Mouse (Mus musculus): ENCODE measurements around the gene Sh3rf3. TPM values are rescaled to one million over a fixed set of nuclear protein-coding genes. Genes with fewer than 3 reads are reported as not detected.
"Not testable (repeated sequence)": the region's sequence is repeated elsewhere in the genome, so short reads cannot be mapped to it uniquely, and the experiment has no call there.

Gene Sh3rf3
- polyA plus RNA-seq, 1 experiment = 0.44 TPM

- Histone ChIP-seq H3K36me3 (ENCODE audit: control insufficient read depth, insufficient read depth, low read length) (no peaks in the 10 kb centered on the region), H3K4me1 (ENCODE audit: control insufficient read depth, insufficient read depth, insufficient read length, low read length) (no peaks in the 10 kb centered on the region), H3K27ac (ENCODE audit: insufficient read depth, low read depth, low read length) (no peak overlapping the region), H3K27me3 (ENCODE audit: control insufficient read depth, insufficient read depth, low read length) (no peaks in the 10 kb centered on the region), H3K4me3 (ENCODE audit: low read depth, low read length) (no peak overlapping the region)
- WGBS = 68% methylated on average over 10 of the region's 10 CpGs
- TF ChIP-seq CTCF (IDR thresholded peaks at IDR 0.05; ENCODE audit: extremely low read depth, insufficient read length, insufficient replicate concordance, low read depth, low read length) (no peak), POLR2A (IDR thresholded peaks at IDR 0.05; ENCODE audit: low read depth, low read length) (no peak)
Observed at GRCm38 (mm10) chr10:59077909-59078308, 264.8 kb downstream of the Sh3rf3 start.

DNA sequence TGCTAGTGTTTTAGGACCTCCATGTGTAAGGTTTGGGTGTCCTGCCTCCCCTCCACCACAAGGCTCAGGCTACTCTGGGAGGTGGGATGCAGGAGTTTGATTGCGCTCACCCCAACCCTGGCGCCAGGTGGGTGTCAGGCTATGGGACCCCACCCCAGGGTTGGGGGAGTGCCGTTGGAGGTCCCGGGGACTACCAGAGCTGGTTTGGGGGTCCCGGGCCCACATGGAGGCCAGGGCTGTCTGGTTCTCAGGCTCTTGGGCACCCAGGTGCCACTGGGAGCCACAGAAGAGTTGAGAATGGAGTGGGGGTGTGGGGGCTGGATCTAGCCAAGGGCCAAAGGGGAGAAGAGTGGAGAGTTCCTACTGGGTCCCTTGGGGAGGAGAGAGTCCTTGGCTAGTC lies 272.4 kb downstream of the Sh3rf3 start:
- no peaks in the 10 kb centered on the region for H3K4me1 ChIP-seq (ENCODE audit: control insufficient read depth, insufficient read depth, insufficient read length, low read length)
- H3K36me3 ChIP-seq (ENCODE audit: control insufficient read depth, insufficient read depth, low read length) = no peaks in the 10 kb centered on the region
- H3K4me3 ChIP-seq (ENCODE audit: low read depth, low read length) = no peak overlapping the region
- no peak overlapping the region for H3K27ac ChIP-seq (ENCODE audit: insufficient read depth, low read depth, low read length)
- H3K27me3 ChIP-seq (ENCODE audit: control insufficient read depth, insufficient read depth, low read length) = no peaks in the 10 kb centered on the region
- TF ChIP-seq POLR2A (IDR thresholded peaks at IDR 0.05; ENCODE audit: low read depth, low read length) = no peak
- TF ChIP-seq CTCF (IDR thresholded peaks at IDR 0.05; ENCODE audit: extremely low read depth, insufficient read length, insufficient replicate concordance, low read depth, low read length) = no peak
- 93% methylated on average over 5 of the region's 5 CpGs for WGBS

- no peak overlapping the region for H3K27ac ChIP-seq (ENCODE audit: insufficient read depth, low read depth, low read length)
- TF ChIP-seq CTCF (IDR thresholded peaks at IDR 0.05; ENCODE audit: extremely low read depth, insufficient read length, insufficient replicate concordance, low read depth, low read length) = no peak
- 81% methylated on average over 5 of the region's 5 CpGs for WGBS
- H3K4me1 ChIP-seq (ENCODE audit: control insufficient read depth, insufficient read depth, insufficient read length, low read length) = no peaks in the 10 kb centered on the region
- H3K36me3 ChIP-seq (ENCODE audit: control insufficient read depth, insufficient read depth, low read length) = no peaks in the 10 kb centered on the region
- H3K27me3 ChIP-seq (ENCODE audit: control insufficient read depth, insufficient read depth, low read length) = no peaks in the 10 kb centered on the region
- H3K4me3 ChIP-seq (ENCODE audit: low read depth, low read length) = no peak overlapping the region
Observed at GRCm38 (mm10) chr10:59086578-59086977, 273.4 kb downstream of the Sh3rf3 start.

DNA sequence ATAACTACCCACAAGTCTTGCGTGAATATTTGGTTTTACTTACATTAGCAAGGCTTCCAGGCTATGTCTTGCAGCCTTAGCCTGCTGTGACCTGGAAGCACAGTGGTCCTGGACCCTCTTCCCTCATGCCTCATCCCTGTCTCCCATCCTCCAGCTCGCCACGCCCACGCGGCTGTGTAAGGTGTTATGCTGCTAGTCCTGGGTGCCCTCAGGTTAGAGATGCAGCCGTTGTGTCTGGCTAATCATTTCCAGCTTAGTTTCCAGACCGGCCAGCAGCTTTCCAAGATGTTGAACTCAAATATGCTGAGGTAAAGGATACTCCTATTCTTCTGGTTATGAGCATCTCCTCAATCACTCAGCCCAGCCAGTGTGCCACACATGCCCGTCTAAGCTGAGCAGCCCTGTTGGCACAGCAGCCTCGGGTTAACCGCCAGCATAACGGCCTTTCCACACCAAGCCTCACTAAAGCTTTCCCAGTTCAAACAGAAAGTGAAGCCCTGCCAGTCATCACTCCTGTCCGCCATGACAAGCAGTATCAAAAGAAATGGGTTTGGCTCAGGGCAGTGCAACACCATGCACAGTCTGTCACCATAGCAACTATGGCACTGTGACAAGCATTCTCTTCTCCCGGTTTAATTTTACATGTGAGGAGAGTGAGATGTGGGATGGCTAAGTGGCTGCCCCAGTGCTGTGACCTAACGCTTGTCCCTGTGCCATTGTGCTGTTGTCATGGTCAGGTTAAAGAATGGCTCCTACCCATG lies 276.9 kb downstream of the Sh3rf3 start:
- no peaks in the 10 kb centered on the region for H3K36me3 ChIP-seq (ENCODE audit: control insufficient read depth, insufficient read depth, low read length)
- 50% methylated on average over 14 of the region's 14 CpGs for WGBS
- TF ChIP-seq POLR2A (IDR thresholded peaks at IDR 0.05; ENCODE audit: low read depth, low read length) (no peak), CTCF (IDR thresholded peaks at IDR 0.05; ENCODE audit: extremely low read depth, insufficient read length, insufficient replicate concordance, low read depth, low read length) (no peak)

GRCm38 (mm10) chr10:59090622-59090971 lies 277.4 kb downstream of the Sh3rf3 start:
- H3K27me3 ChIP-seq (ENCODE audit: control insufficient read depth, insufficient read depth, low read length) = no peaks in the 10 kb centered on the region
- no peaks in the 10 kb centered on the region for H3K4me1 ChIP-seq (ENCODE audit: control insufficient read depth, insufficient read depth, insufficient read length, low read length)
- no peak overlapping the region for H3K27ac ChIP-seq (ENCODE audit: insufficient read depth, low read depth, low read length)
- no peak overlapping the region for H3K4me3 ChIP-seq (ENCODE audit: low read depth, low read length)
- TF ChIP-seq CTCF (IDR thresholded peaks at IDR 0.05; ENCODE audit: extremely low read depth, insufficient read length, insufficient replicate concordance, low read depth, low read length) (no peak), POLR2A (IDR thresholded peaks at IDR 0.05; ENCODE audit: low read depth, low read length) (no peak)
- H3K36me3 ChIP-seq (ENCODE audit: control insufficient read depth, insufficient read depth, low read length) = no peaks in the 10 kb centered on the region
- 72% methylated on average over 7 of the region's 7 CpGs for WGBS

More for the DNA sequence above, 276.9 kb downstream of the Sh3rf3 start:
- no peaks in the 10 kb centered on the region for H3K4me1 ChIP-seq (ENCODE audit: control insufficient read depth, insufficient read depth, insufficient read length, low read length)
- H3K27ac ChIP-seq (ENCODE audit: insufficient read depth, low read depth, low read length) = no peak overlapping the region
- H3K27me3 ChIP-seq (ENCODE audit: control insufficient read depth, insufficient read depth, low read length) = no peaks in the 10 kb centered on the region
- H3K4me3 ChIP-seq (ENCODE audit: low read depth, low read length) = no peak overlapping the region

DNA sequence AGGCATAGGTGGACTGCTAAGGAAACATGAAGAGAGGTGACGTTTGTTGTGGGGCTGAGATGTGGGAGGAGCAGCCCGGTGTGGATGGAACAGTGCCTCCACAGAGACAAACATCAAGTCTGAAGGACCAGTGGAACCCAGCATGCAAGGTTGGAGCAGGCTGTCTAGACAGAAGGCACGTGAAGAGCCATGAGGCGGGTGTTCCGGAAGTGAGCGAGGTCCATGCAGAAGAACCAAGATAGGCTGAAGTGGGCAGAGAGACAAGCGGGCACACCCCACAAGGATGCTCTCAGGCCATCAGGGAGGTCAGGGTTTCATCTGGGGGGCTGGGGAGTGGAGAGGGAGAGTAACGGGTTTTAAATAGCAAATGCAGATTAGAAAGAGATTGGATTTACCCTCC lies 278.4 kb downstream of the Sh3rf3 start:
- TF ChIP-seq POLR2A (IDR thresholded peaks at IDR 0.05; ENCODE audit: low read depth, low read length) = no peak
- TF ChIP-seq CTCF (IDR thresholded peaks at IDR 0.05; ENCODE audit: extremely low read depth, insufficient read length, insufficient replicate concordance, low read depth, low read length) = no peak
- Histone ChIP-seq H3K4me1 (ENCODE audit: control insufficient read depth, insufficient read depth, insufficient read length, low read length) (no peaks in the 10 kb centered on the region), H3K4me3 (ENCODE audit: low read depth, low read length) (no peak overlapping the region), H3K27ac (ENCODE audit: insufficient read depth, low read depth, low read length) (no peak overlapping the region), H3K27me3 (ENCODE audit: control insufficient read depth, insufficient read depth, low read length) (no peaks in the 10 kb centered on the region), H3K36me3 (ENCODE audit: control insufficient read depth, insufficient read depth, low read length) (no peaks in the 10 kb centered on the region)
- 80% methylated on average over 8 of the region's 8 CpGs for WGBS

DNA sequence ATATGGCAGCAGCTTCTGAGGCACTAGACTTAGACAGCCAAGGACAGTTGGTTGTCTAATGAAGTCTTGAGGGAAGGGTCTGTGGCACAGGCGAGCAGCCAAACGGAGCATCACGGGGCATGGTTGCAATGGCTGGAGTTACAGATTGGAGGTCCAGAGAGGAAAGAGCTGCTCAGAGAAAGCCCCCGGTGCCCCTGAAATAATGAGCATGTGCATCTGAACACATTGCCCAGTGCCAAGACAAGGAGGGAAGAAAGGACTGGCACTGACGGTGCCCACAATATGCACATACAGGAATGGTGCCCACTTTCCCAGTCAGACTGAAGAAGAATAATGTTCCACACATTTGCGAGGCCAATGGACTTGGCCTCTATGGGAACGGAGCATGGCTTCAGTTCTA lies 278.8 kb downstream of the Sh3rf3 start:
- Histone ChIP-seq H3K4me1 (ENCODE audit: control insufficient read depth, insufficient read depth, insufficient read length, low read length) (no peaks in the 10 kb centered on the region), H3K36me3 (ENCODE audit: control insufficient read depth, insufficient read depth, low read length) (no peaks in the 10 kb centered on the region), H3K27me3 (ENCODE audit: control insufficient read depth, insufficient read depth, low read length) (no peaks in the 10 kb centered on the region), H3K27ac (ENCODE audit: insufficient read depth, low read depth, low read length) (no peak overlapping the region), H3K4me3 (ENCODE audit: low read depth, low read length) (no peak overlapping the region)
- 90% methylated on average over 7 of the region's 7 CpGs for WGBS
- TF ChIP-seq POLR2A (IDR thresholded peaks at IDR 0.05; ENCODE audit: low read depth, low read length) = no peak
- no peak for TF ChIP-seq CTCF (IDR thresholded peaks at IDR 0.05; ENCODE audit: extremely low read depth, insufficient read length, insufficient replicate concordance, low read depth, low read length)

DNA sequence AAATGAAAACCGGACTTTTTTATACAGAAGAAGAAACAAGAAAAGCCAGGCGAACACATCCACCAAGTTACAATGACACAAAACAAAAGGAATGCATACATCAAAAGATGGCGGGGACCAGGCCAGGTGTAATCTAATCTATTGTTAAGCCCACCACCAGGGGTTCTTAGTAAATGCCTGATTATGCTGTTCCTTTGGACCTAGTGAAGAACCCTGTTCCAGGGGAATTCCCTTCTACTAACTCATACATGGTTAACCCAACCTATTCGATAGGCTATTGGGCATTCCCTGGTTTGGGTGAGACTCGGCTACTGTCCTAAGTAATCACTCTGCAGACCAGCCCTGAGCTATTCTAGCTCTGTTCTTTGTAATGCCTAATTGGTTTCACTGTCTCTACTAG lies 289.9 kb downstream of the Sh3rf3 start:
- 80% methylated on average over 5 of the region's 5 CpGs for WGBS

More for the DNA sequence above, 289.9 kb downstream of the Sh3rf3 start:
- not testable (repeated sequence) for H3K4me3 ChIP-seq (ENCODE audit: low read depth, low read length); H3K27me3 ChIP-seq (ENCODE audit: control insufficient read depth, insufficient read depth, low read length); H3K4me1 ChIP-seq (ENCODE audit: control insufficient read depth, insufficient read depth, insufficient read length, low read length); H3K27ac ChIP-seq (ENCODE audit: insufficient read depth, low read depth, low read length); H3K36me3 ChIP-seq (ENCODE audit: control insufficient read depth, insufficient read depth, low read length)

Measured in small intestine, adult 2 months (tissue).